Mouse (Mus musculus): Measurements from ENCODE around the gene Trabd2b.

GRCm38 (mm10) chr4:114415925-114416645 lies 9.6 kb downstream of the Trabd2b start:
- TF ChIP-seq POLR2A (IDR thresholded peaks at IDR 0.05; ENCODE audit: borderline replicate concordance, insufficient read depth, low read length) (no peak), CTCF (IDR thresholded peaks at IDR 0.05; ENCODE audit: borderline replicate concordance, insufficient read depth, low read depth, low read length) (no peak)
